Mouse (Mus musculus): ENCODE results near the gene H2-Aa. TPM values are rescaled to one million over a fixed set of nuclear protein-coding genes. Genes with fewer than 3 reads are reported as not detected.

The H2-Aa gene
- polyA plus RNA-seq, 1 experiment = not detected

- Histone ChIP-seq H3K4me3 (replicated peaks) (no peak overlapping the region), H3K36me3 (ENCODE audit: control insufficient read depth) (no peaks in the 10 kb centered on the region), H3K27me3 (ENCODE audit: control insufficient read depth) (peaks cover 2% of the 10 kb centered on the region), H3K4me1 (ENCODE audit: control insufficient read depth) (no peaks in the 10 kb centered on the region), H3K9me3 (ENCODE audit: control insufficient read depth, low read length) (no peaks in the 10 kb centered on the region)
- TF ChIP-seq GATA1 (IDR thresholded peaks at IDR 0.05; ENCODE audit: low read length) = no peak
- TF ChIP-seq TAL1 (IDR thresholded peaks at IDR 0.05; ENCODE audit: low read length) = no peak
Measured at GRCm38 (mm10) chr17:34292570-34292969, 4.9 kb upstream of the H2-Aa start.

- Histone ChIP-seq H3K4me3 (replicated peaks) (no peak overlapping the region), H3K27me3 (ENCODE audit: control insufficient read depth) (peaks cover 2% of the 10 kb centered on the region), H3K36me3 (ENCODE audit: control insufficient read depth) (no peaks in the 10 kb centered on the region), H3K9me3 (ENCODE audit: control insufficient read depth, low read length) (no peaks in the 10 kb centered on the region), H3K4me1 (ENCODE audit: control insufficient read depth) (no peaks in the 10 kb centered on the region)
- TF ChIP-seq GATA1 (IDR thresholded peaks at IDR 0.05; ENCODE audit: low read length) (no peak), TAL1 (IDR thresholded peaks at IDR 0.05; ENCODE audit: low read length) (no peak)
Measured at GRCm38 (mm10) chr17:34291609-34292008, 4.0 kb upstream of the H2-Aa start.

GRCm38 (mm10) chr17:34288131-34288530 lies 508 bp upstream of the H2-Aa start:
- Histone ChIP-seq H3K4me3 (replicated peaks) (no peak overlapping the region), H3K9me3 (ENCODE audit: control insufficient read depth, low read length) (no peaks in the 10 kb centered on the region), H3K4me1 (ENCODE audit: control insufficient read depth) (no peaks in the 10 kb centered on the region), H3K27me3 (ENCODE audit: control insufficient read depth) (no peaks in the 10 kb centered on the region), H3K36me3 (ENCODE audit: control insufficient read depth) (no peaks in the 10 kb centered on the region)
- TF ChIP-seq TAL1 (IDR thresholded peaks at IDR 0.05; ENCODE audit: low read length) (no peak), GATA1 (IDR thresholded peaks at IDR 0.05; ENCODE audit: low read length) (no peak)

GRCm38 (mm10) chr17:34286999-34287398 lies 624 bp downstream of the H2-Aa start:
- TF ChIP-seq TAL1 (IDR thresholded peaks at IDR 0.05; ENCODE audit: low read length) (no peak), GATA1 (IDR thresholded peaks at IDR 0.05; ENCODE audit: low read length) (no peak)
- no peaks in the 10 kb centered on the region for H3K36me3 ChIP-seq (ENCODE audit: control insufficient read depth)
- H3K27me3 ChIP-seq (ENCODE audit: control insufficient read depth) = no peaks in the 10 kb centered on the region
- H3K9me3 ChIP-seq (ENCODE audit: control insufficient read depth, low read length) = no peaks in the 10 kb centered on the region
- no peak overlapping the region for H3K4me3 ChIP-seq (replicated peaks)
- H3K4me1 ChIP-seq (ENCODE audit: control insufficient read depth) = no peaks in the 10 kb centered on the region

- H3K27me3 ChIP-seq (ENCODE audit: control insufficient read depth) = no peaks in the 10 kb centered on the region
- no peak for TF ChIP-seq GATA1 (IDR thresholded peaks at IDR 0.05; ENCODE audit: low read length)
- no peak for TF ChIP-seq TAL1 (IDR thresholded peaks at IDR 0.05; ENCODE audit: low read length)
- no peaks in the 10 kb centered on the region for H3K36me3 ChIP-seq (ENCODE audit: control insufficient read depth)
- H3K4me3 ChIP-seq (replicated peaks) = no peak overlapping the region
- H3K9me3 ChIP-seq (ENCODE audit: control insufficient read depth, low read length) = no peaks in the 10 kb centered on the region
- no peaks in the 10 kb centered on the region for H3K4me1 ChIP-seq (ENCODE audit: control insufficient read depth)
Measured at GRCm38 (mm10) chr17:34286501-34286900, 1.1 kb downstream of the H2-Aa start.

GRCm38 (mm10) chr17:34285848-34286247 lies 1.8 kb downstream of the H2-Aa start:
- Histone ChIP-seq H3K4me3 (replicated peaks) (no peak overlapping the region), H3K36me3 (ENCODE audit: control insufficient read depth) (no peaks in the 10 kb centered on the region), H3K9me3 (ENCODE audit: control insufficient read depth, low read length) (no peaks in the 10 kb centered on the region), H3K4me1 (ENCODE audit: control insufficient read depth) (no peaks in the 10 kb centered on the region), H3K27me3 (ENCODE audit: control insufficient read depth) (no peaks in the 10 kb centered on the region)
- TF ChIP-seq TAL1 (IDR thresholded peaks at IDR 0.05; ENCODE audit: low read length) (no peak), GATA1 (IDR thresholded peaks at IDR 0.05; ENCODE audit: low read length) (no peak)

GRCm38 (mm10) chr17:34285371-34285770 lies 2.3 kb downstream of the H2-Aa start:
- Histone ChIP-seq H3K36me3 (ENCODE audit: control insufficient read depth) (no peaks in the 10 kb centered on the region), H3K4me3 (replicated peaks) (no peak overlapping the region), H3K9me3 (ENCODE audit: control insufficient read depth, low read length) (no peaks in the 10 kb centered on the region), H3K4me1 (ENCODE audit: control insufficient read depth) (no peaks in the 10 kb centered on the region), H3K27me3 (ENCODE audit: control insufficient read depth) (no peaks in the 10 kb centered on the region)
- TF ChIP-seq GATA1 (IDR thresholded peaks at IDR 0.05; ENCODE audit: low read length) (no peak), TAL1 (IDR thresholded peaks at IDR 0.05; ENCODE audit: low read length) (no peak)

GRCm38 (mm10) chr17:34281836-34282235 lies 5.8 kb downstream of the H2-Aa start:
- Histone ChIP-seq H3K27me3 (ENCODE audit: control insufficient read depth) (no peaks in the 10 kb centered on the region), H3K9me3 (ENCODE audit: control insufficient read depth, low read length) (no peaks in the 10 kb centered on the region), H3K4me1 (ENCODE audit: control insufficient read depth) (no peaks in the 10 kb centered on the region), H3K4me3 (replicated peaks) (no peak overlapping the region), H3K36me3 (ENCODE audit: control insufficient read depth) (no peaks in the 10 kb centered on the region)
- no peak for TF ChIP-seq GATA1 (IDR thresholded peaks at IDR 0.05; ENCODE audit: low read length)
- no peak for TF ChIP-seq TAL1 (IDR thresholded peaks at IDR 0.05; ENCODE audit: low read length)

- TF ChIP-seq TAL1 (IDR thresholded peaks at IDR 0.05; ENCODE audit: low read length) (no peak), GATA1 (IDR thresholded peaks at IDR 0.05; ENCODE audit: low read length) (no peak)
- Histone ChIP-seq H3K9me3 (ENCODE audit: control insufficient read depth, low read length) (no peaks in the 10 kb centered on the region), H3K4me3 (replicated peaks) (no peak overlapping the region), H3K27me3 (ENCODE audit: control insufficient read depth) (no peaks in the 10 kb centered on the region), H3K4me1 (ENCODE audit: control insufficient read depth) (no peaks in the 10 kb centered on the region), H3K36me3 (ENCODE audit: control insufficient read depth) (no peaks in the 10 kb centered on the region)
Measured at GRCm38 (mm10) chr17:34280499-34281038, 7.1 kb downstream of the H2-Aa start.

GRCm38 (mm10) chr17:34272102-34272501 lies 15.5 kb downstream of the H2-Aa start:
- Histone ChIP-seq H3K9me3 (ENCODE audit: control insufficient read depth, low read length) (no peaks in the 10 kb centered on the region), H3K27me3 (ENCODE audit: control insufficient read depth) (peaks cover 9% of the 10 kb centered on the region), H3K4me1 (ENCODE audit: control insufficient read depth) (no peaks in the 10 kb centered on the region), H3K4me3 (replicated peaks) (no peak overlapping the region), H3K36me3 (ENCODE audit: control insufficient read depth) (no peaks in the 10 kb centered on the region)
- TF ChIP-seq GATA1 (IDR thresholded peaks at IDR 0.05; ENCODE audit: low read length) (no peak), TAL1 (IDR thresholded peaks at IDR 0.05; ENCODE audit: low read length) (no peak)

Measured in erythroblast, embryonic 14.5 days (primary cell).